Mouse (Mus musculus): ENCODE results near the gene Gm20388.
A peak's percentile ranks its signal among the peaks of the same experiment; 100 is the strongest.
"Not testable (repeated sequence)": the region's sequence is repeated elsewhere in the genome, so short reads cannot be mapped to it uniquely, and the experiment has no call there.

Gene Gm20388

DNA sequence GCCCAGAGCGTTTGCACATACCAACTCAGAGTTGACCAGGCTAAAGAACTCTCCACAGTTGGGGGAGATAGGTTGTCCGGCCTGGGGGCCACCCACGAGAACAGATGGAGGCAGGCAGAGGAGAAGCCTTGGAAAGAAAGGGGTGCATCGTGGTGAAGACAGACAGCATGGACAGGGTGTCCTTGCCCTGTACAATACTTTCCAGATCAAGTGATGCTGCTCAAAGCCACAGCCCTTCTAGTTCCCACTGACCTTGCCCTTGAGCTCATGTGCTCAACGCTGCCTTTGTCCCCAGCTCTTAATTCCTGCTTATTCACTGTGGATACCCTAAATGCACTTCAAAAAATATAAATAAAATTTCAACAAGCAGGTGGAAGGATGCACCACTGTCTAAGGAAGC is 3363.8 kb downstream of the Gm20388 start:
- no peak for DNase-seq (ENCODE audit: low spot score)

DNA sequence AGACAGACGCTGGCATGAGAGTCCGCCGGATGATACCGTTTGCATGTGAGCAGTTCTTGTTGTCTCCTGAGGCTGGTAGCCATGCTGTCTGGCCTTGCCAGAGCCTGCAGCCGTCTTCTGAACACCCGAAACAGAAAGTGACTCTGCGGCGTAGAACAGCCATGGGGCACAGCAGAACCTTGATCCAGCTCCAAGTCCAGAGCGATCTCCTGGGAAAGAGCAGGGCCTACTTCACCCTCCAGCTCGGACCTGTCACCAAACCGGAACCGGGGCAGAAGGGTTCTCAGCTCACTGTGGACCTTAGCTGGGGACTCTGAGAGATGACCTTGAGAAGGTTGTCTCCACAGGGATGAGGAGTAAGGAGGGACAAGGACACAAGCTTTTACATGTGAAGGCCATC is 3364.5 kb downstream of the Gm20388 start:
- no peak for DNase-seq (ENCODE audit: low spot score)

- DNase-seq (ENCODE audit: low spot score) = no peak
Observed at GRCm38 (mm10) chr8:123278445-123278844, 3367.8 kb downstream of the Gm20388 start.

GRCm38 (mm10) chr8:123279828-123280227 is 3369.2 kb downstream of the Gm20388 start:
- DNase-seq (ENCODE audit: low spot score) = no peak

GRCm38 (mm10) chr8:123280302-123281094 is 3369.9 kb downstream of the Gm20388 start:
- no peak for DNase-seq (ENCODE audit: low spot score)

DNA sequence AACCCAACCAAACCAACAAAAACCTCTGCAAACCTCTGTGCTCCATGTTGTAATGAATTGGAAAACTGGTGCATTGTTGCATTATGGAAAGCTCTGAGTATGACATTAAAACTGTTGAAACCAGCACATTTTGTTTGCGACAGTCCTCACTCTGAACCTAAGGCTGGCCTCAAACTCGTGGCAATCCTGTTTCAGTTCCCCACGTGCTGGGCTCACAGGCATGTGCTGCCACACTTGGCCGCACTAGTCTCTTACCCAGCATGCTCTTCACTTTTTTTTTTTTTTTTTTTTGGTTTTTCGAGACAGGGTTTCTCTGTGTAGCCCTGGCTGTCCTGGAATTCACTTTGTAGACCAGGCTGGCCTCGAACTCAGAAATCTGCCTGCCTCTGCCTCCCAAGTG is 3372.4 kb downstream of the Gm20388 start:
- DNase-seq (ENCODE audit: low spot score) = not testable (repeated sequence)

DNA sequence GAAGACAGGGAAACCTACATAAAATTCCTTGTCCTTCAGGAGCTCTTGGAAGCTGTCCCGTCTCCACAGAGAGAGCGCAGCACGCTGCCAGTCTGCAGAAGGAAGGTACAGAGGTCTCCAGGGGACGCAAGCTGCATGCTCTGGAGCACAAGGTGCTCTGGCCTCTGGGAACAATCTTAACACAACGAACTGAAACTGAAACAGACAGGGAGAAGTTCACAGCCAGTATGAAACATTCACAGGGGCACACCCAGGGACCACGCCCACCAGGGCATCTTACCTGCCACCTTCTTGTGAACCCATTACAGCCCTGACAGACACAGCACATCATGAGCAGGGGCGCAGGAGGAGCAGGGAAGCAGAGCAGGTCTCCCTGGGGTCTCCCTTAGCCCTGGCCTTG is 3373.3 kb downstream of the Gm20388 start:
- DNase-seq (ENCODE audit: low spot score) = peak; percentile 55

DNA sequence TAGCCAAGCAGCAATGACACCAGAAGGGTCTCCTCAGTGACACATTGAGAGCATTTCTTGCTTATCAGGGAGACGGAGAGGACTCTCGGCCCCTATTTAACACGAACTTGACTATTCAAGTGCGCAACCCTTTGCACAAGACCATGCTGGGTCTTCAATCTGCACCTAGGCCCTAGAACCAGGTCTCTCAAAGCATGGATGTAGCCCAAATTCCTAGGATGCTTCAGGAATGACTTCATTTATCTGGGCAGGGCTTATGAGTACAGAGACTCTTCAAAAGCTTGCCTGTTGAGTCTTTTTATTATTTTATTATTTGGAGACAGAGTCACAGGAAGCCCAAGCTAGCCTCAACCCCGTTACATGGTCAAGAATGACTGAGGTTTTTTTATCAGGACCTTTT is 3373.9 kb downstream of the Gm20388 start:
- DNase-seq (ENCODE audit: low spot score) = no peak

GRCm38 (mm10) chr8:123287362-123287761 is 3376.7 kb downstream of the Gm20388 start:
- no peak for DNase-seq (ENCODE audit: low spot score)

DNA sequence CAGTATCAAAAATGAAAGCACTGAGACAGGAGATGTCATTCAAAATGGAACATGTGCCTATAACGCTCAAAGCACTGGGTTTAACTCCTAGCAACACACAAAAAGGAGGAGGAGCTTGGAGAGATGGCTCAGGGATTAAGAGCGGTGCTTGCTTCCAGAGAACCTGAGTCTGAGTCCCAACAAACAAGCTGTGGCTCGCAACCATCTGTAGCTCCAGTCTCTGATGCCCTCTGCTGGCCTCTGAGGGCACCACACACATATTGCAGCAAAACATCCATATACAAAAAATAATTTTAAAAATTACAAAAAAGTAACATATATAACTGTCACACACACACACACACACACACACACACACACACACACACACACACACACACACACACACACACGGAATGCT is 3379.5 kb downstream of the Gm20388 start:
- peak; percentile 27 for DNase-seq (ENCODE audit: low spot score)

DNA sequence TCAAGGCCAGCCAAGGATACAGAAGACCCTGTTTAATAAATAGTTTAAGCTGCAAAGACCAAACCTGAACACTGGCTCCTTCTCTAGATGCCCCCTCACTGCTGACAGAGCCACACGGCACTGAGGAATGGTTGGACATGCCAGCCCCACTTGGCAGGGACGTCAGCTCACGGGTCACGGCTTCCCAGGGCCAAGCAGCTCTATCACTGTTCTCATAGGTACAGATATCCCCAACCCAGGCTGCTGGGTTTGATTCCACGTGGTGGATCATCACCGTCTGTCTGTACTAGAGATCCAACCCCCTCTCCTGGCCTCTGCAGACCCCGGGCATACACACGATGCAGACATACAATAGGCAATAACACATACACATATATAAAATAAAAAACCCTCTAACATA is 3380.0 kb downstream of the Gm20388 start:
- no peak for DNase-seq (ENCODE audit: low spot score)

DNA sequence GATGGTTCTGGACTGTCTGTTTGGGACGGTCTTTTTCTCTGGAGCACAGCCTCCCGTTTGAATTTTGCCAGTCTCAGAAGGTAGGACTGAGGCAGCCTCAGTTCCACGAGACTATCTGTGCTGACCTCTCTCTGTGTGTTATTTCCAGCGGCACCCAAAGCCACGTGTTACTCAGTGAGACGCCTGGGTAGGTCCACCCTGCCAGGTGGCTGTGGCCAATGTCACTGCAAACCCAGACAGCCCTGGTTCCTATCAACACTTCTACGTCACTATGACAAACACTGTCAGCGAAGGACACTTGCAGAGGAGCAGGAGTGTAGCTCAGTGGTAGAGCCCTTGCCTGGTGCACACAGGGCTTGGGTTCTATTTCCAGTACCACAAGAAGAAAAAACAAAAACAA is 3381.1 kb downstream of the Gm20388 start:
- no peak for DNase-seq (ENCODE audit: low spot score)

- no peak for DNase-seq (ENCODE audit: low spot score)
Observed at GRCm38 (mm10) chr8:123292281-123292680, 3381.6 kb downstream of the Gm20388 start.

DNA sequence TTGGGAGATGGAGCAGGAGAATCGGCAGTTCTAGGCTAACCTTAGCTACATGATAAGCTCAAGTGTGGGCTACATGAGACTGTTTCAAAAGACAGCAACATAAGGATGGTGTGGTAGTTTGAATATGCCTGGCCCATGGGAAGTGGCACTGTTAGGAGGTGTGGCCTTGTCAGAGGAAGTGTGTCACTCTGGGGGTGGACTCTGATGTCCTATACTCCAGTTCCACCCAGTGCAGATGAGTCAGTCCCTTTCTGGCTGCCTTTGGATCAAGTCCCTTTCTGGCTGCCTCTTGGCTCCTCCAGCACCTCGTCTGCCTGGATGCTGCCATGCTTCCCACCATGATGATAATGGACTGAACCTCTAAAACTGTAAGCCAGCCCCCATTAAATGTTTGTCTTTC is 3382.1 kb downstream of the Gm20388 start:
- no peak for DNase-seq (ENCODE audit: low spot score)

- no peak for DNase-seq (ENCODE audit: low spot score)
Observed at GRCm38 (mm10) chr8:123298301-123298700, 3387.7 kb downstream of the Gm20388 start.

DNA sequence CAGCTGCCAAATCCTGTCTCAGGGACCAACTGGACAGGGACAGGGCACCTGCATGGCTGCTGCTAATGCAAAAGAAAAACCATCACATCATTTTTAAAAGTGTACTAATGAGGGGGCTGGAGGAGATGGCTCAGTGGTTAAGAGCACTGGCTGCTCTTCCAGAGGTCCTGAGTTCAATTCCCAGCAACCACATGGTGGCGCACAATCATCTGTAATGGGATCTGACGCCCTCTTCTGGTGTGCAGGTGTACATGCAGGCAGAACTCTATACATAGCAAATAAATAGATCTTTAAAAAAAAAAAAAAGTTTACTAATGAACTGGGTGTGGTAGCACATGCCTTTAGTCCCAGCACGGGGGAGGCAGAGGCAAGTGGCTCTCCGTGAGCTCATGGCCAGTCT is 3398.1 kb downstream of the Gm20388 start:
- no peak for DNase-seq (ENCODE audit: low spot score)

- no peak for DNase-seq (ENCODE audit: low spot score)
Observed at GRCm38 (mm10) chr8:123317781-123318466, 3407.3 kb downstream of the Gm20388 start.

GRCm38 (mm10) chr8:123318467-123318911 is 3407.8 kb downstream of the Gm20388 start, which contains the start of gene Fanca:
Fanca (minus strand) TSS chr8:123318576.
- DNase-seq (ENCODE audit: low spot score) = peak; percentile 98

DNA sequence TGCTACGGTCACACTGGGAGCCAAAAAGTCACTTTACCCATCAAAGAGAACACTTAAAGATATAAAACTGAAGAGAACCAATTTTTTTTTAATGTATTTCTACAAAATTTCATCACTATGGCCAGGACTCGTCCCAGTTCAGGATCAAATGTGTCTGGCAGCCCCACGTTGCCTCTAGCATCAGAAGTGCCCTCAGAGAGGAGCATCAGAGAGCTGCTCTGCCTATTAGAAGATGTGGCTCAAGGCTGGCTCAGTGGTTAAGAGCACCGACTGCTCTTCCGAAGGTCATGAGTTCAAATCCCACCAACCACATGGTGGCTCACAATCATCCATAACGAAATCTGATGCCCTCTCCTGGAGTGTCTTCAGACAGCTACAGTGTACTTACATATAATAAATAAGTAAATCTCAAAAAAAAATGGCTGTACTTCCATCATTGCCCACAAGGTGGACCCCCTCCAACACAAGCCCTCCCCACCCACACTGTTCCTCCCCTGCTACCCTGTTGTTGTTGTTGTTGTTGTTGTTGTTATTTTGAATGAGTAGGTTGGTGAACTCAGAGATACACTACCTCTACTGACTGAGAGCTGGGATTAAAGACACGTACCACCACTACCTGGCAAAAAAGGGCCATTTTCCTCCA is 3409.0 kb downstream of the Gm20388 start:
- DNase-seq (ENCODE audit: low spot score) = peak; percentile 93

DNA sequence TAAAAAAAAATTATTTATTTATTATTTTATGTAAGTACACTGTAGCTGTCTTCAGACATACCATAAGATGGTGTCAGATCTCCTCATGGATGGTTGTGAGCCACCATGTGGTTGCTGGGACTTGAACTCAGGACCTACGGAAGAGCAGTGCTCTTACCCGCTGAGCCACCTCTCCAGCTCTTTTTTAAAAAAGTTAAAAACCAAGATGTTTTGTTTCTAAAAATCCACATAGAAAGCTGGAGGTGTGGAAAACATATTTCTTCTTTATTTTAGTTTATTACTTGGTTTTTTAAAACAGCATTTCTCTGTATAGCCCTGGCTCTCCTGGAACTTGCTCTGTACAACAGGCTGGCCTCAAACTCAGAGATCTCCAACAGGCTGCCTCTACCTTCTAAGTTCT is 3417.9 kb downstream of the Gm20388 start:
- DNase-seq (ENCODE audit: low spot score) = no peak

DNA sequence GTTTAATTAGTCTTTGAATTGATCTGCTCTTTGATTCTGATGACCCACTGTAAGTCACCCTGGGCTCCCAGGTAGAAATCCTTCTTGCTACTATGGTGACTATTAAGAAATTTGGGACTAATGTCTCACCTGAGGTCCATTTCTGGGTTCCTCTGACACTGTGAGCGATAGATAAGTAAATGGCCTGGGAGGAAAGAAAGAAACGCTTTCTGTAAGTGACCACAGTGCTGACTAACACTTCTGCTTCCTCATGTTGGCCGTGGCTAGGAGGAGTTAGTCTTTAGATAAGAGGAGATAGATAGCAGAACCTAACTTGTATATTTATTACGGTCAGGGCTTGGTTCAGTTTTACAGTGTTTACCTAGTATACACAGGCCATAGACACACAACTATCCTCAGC is 3418.7 kb downstream of the Gm20388 start:
- DNase-seq (ENCODE audit: low spot score) = no peak

DNA sequence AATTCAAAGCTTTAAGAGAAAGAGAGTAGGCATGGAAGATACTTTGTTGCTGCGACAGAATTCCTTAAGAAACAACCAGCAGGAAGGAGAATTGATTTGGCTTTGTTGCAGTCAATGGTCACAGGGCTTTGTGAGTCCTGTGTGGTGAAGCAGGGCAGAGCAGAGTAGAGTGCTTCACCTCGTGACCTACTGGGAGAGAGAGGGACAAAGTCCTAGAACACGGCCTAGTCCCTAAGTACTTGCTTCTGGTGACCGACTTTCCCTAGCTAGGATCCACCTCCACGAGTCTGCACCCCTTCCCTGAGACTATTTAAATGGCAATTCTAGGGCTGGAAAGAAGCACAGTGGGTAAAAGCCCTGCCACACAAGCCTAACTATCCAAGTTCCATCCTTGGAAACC is 3419.3 kb downstream of the Gm20388 start:
- DNase-seq (ENCODE audit: low spot score) = no peak

DNA sequence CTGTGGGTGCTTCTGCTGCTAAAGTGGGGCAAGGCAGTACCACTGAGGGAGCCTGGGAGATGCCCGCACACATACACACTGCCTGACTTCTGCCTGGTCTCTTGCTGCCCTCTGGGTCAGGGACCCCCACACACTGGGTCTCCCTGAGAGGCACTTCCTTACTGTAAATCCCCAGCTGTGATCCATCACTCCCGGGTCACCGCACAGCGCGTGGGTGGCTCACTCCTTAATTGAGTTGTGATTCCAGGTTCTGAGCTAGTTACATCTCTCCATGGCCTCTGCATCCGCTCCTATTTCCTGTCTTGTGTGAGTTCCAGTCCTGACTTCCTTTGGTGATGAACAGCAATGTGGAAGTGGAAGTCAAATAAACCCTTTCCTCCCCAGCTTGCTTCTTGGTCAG is 3420.1 kb downstream of the Gm20388 start:
- no peak for DNase-seq (ENCODE audit: low spot score)

Data from MN1 (cell line).